Mouse (Mus musculus) urinary bladder, postnatal 10 days (tissue): ENCODE data around the gene Gm11168.
"Not testable (repeated sequence)": the region's sequence is repeated elsewhere in the genome, so short reads cannot be mapped to it uniquely, and the experiment has no call there.

Experiments
- DNase-seq: peaks from one replicate; pipeline ENCODE4 v3.0.0; 2022; ENCODE audit warnings: low spot score

Gm11168 gene

GRCm38 (mm10) chr9:3025653-3026052 lies 22.5 kb downstream of the Gm11168 start:
- peak; percentile 76 for DNase-seq

- not testable (repeated sequence) for DNase-seq
These were observed 23.0 kb downstream of the Gm11168 start for GRCm38 (mm10) chr9:3026136-3026535.

- DNase-seq: not testable (repeated sequence)
These were observed 23.6 kb downstream of the Gm11168 start for GRCm38 (mm10) chr9:3026741-3027140.

GRCm38 (mm10) chr9:3027200-3027599 lies 24.1 kb downstream of the Gm11168 start:
- DNase-seq: not testable (repeated sequence)

GRCm38 (mm10) chr9:3029276-3030000 lies 26.3 kb downstream of the Gm11168 start:
- peak; percentile 25 for DNase-seq

GRCm38 (mm10) chr9:3030677-3031318 lies 27.7 kb downstream of the Gm11168 start:
- DNase-seq: not testable (repeated sequence)

GRCm38 (mm10) chr9:3034299-3034698 lies 31.2 kb downstream of the Gm11168 start, which contains the start of gene Gm17535:
Gene Gm17535 (plus strand): TSS chr9:3034599.
- not testable (repeated sequence) for DNase-seq

- DNase-seq: not testable (repeated sequence)
These were observed 33.4 kb downstream of the Gm11168 start, which contains the start of gene Gm10715 for GRCm38 (mm10) chr9:3036577-3036976. Gene Gm10715 (plus strand): TSS chr9:3036877.

GRCm38 (mm10) chr9:3038161-3038560 lies 35.0 kb downstream of the Gm11168 start:
- not testable (repeated sequence) for DNase-seq
